Mouse (Mus musculus): Measurements from ENCODE around the gene Spsb3.
A peak's percentile ranks its signal among the peaks of the same experiment; 100 is the strongest.

Gene Spsb3

DNA sequence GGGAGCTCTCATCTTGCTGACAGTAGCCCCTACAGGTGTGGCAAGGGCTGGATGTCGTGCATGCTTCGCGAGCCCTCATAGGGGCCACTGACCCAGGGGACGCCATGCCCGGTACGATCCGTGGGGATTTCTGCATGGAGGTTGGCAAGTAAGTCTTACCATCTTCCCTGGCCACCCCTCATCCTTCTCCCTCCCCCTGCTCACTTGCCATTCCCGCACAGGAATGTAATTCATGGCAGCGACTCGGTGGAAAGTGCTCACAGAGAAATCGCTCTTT lies 10.5 kb downstream of the Spsb3 start:
- DNase-seq (ENCODE audit: low spot score) = no peak

DNA sequence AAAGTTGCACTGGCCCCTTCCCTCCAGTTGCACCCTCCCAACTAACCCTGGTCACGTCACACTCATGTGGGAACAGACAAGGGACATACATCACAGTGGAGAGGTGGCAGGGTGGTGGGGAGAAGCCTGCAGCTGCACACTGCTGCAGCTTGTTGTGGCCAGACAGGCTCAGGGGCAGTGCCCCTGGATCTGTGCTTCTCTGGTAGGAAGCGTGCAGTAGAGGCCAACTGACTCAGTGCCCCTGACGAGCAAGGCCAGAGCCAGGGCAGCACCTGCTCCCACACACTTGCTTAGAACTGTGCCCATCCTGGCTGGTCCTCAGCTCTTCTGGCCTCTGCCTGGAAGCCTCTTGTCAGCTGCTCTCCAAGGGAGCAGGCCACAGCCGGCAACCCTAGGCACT lies 11.2 kb downstream of the Spsb3 start:
- no peak for DNase-seq (ENCODE audit: low spot score)

GRCm38 (mm10) chr17:24898041-24898854 lies 11.8 kb downstream of the Spsb3 start:
- no peak for DNase-seq (ENCODE audit: low spot score)

GRCm38 (mm10) chr17:24899153-24899552 lies 12.7 kb downstream of the Spsb3 start:
- no peak for DNase-seq (ENCODE audit: low spot score)

- no peak for DNase-seq (ENCODE audit: low spot score)
Observed at GRCm38 (mm10) chr17:24900014-24900413, 13.6 kb downstream of the Spsb3 start.

GRCm38 (mm10) chr17:24902124-24902523 lies 15.7 kb downstream of the Spsb3 start:
- no peak for DNase-seq (ENCODE audit: low spot score)

DNA sequence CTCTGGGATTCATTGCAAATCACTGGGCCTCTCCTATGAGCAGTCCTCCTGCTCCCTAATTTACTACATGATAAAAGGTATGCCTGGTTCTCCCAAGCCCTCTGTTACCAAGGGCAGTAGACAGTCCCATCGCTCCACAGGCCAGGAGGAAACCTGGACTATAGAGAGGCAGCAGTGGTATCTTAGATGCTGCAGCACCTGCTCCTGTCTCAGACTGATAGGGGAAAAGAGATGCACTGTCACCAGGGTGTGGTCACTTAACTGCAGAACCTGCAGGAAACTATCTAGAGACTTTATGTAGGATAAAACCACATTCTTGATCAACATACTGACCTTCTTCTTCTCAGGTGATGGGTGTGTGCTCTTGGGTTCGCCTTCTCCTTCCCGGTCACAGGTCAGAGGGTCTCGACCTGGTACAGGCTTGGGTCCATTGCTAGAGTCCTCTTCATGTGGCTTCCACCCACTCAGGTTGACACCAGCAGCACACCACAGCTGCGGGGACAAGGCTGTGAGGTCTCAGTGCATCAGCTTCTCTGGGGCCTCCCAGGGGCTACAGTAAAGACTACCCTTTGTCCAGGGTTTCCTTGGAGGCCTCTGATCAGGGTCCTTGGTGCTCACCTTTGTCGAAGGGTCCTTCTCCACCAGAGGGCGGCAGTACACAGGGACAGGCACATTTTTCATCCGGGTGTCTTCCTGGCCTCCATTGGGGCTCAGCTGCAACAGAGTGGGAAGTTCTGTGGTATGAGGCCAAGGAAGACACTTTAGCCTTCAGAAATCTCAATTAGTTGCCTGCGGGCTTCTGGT lies 16.4 kb downstream of the Spsb3 start:
- peak; percentile 44 for DNase-seq (ENCODE audit: low spot score)

DNA sequence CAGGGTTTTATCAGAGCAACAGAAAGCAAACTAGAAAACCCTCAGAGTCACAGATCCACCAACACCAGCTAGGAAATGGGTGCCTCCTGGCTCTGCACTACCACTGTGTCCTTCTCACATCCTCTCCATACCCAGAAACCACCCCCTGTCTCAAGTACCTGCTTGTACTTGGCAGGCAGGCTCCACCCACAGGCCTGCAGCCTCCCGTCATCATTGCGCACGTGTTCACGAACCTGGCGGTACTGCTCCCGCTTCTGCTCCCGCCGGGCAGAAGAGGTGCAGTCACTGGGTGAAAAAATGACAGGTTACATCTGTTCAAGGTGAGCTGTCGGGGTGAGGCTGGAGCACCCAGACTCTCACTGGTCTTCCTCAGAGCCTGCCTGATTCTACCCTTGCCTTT lies 17.3 kb downstream of the Spsb3 start:
- DNase-seq (ENCODE audit: low spot score) = no peak

DNA sequence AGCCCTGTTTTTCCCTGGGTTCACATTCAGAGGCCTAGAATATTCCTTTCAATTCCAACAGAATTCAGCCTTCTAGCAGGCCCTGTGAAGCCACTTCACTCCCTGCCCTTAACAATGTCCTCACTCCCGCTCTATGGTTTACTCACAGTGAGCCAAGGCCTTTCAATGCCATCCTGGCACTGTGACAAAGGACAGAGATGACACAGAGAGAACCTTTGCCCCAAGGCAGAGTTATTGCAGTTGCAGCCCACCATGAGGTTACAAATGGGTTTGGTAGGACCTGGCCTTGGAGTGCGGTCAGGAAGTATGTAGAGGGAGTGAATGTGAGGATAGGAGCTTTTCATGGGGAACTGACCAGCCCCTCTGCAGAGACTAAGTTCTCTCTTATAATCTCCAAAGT lies 21.1 kb downstream of the Spsb3 start:
- no peak for DNase-seq (ENCODE audit: low spot score)

GRCm38 (mm10) chr17:24913984-24914383 lies 27.5 kb downstream of the Spsb3 start:
- no peak for DNase-seq (ENCODE audit: low spot score)

DNA sequence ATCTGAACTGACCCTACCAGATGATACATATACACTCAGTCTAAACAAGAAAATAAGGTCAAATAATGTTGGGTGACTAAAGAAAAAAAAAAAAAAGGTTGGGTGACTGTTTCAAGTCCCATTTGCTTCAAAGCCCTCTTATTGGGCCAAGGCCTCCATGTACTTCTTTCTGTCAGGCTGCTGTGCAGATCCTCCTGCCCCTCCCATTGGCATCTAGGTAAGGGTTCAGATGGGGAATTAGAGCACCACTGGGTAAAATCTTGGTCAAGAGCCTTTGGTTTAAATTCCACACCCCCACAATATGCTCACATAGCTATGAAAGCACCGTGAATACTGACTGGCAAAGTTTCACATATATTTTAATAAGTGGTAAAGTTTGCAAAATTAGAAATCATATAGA lies 36.8 kb downstream of the Spsb3 start:
- DNase-seq (ENCODE audit: low spot score) = no peak

DNA sequence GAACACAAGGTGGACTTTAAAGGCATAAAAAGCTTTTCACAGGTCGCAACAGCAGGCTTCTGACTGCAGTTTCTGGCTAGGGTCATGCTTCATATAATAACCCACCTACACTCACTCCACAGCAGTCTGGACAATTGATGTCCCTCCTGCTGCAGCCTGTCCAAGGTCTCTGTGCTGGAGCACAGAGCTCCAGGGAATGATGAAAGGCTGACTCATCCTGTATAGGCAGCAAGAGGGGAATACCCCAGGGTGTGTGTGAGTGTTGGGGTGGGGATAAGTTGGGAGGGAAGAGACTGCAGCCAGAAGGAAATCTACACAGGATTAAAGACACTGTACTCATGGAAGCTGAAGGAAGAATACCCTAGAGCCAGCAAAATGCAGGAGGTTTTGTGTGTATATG lies 43.1 kb downstream of the Spsb3 start:
- peak; percentile 68 for DNase-seq (ENCODE audit: low spot score)

- DNase-seq (ENCODE audit: low spot score) = no peak
Observed at GRCm38 (mm10) chr17:24932431-24932830, 46.0 kb downstream of the Spsb3 start.

GRCm38 (mm10) chr17:24933163-24933562 lies 46.7 kb downstream of the Spsb3 start:
- no peak for DNase-seq (ENCODE audit: low spot score)

GRCm38 (mm10) chr17:24934926-24935325 lies 48.5 kb downstream of the Spsb3 start:
- DNase-seq (ENCODE audit: low spot score) = peak; percentile 29

DNA sequence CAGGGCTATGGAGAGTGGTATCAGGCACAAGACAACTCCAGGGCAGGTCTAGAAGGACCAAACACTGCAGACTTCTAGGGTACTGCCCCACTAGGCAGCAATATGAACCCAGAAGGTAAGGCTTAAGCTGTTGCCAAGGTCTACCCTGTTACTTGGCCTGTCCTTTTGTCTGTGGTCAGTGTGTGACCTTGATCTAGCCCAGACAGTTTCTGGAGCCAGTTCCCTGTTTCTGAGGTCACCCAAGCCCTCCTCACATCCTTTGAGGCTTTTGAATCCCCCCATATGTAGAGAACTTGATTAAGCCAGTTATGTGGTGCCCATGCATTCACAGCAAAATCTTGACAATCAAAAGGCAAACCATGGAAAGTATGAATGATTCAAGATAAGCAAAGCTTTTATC lies 49.2 kb downstream of the Spsb3 start:
- no peak for DNase-seq (ENCODE audit: low spot score)

- peak; percentile 96 for DNase-seq (ENCODE audit: low spot score)
Observed at GRCm38 (mm10) chr17:24936259-24937237, 50.1 kb downstream of the Spsb3 start, which contains the start of gene Mapk8ip3. Gene Mapk8ip3, minus strand, starts transcription at chr17:24936977.

DNA sequence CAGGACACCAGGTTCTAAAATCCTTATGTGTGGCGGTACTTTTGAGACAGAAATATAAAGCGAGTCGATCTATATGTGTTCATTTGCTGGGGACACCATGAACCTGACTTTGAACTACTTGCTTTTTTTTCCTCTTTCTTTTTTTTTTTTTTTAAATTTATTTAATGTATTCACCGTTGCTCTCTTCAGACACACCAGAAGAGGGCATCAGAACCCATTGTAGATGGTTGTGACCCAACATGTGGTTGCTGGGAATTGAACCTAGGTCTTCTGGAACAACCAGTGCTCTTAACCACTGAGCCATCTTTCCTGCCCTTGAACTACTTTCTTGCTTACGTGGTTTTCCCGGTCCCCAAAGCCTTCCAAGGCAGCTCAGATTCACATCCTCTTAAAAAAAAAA lies 50.8 kb downstream of the Spsb3 start:
- DNase-seq (ENCODE audit: low spot score) = no peak

All from MN1 (cell line).